Mouse (Mus musculus): Measurements from ENCODE around the gene Mien1. TPM values are rescaled to one million over a fixed set of nuclear protein-coding genes. Genes with fewer than 3 reads are reported as not detected.

Mien1 gene
- total RNA-seq, 2 experiments from 2014 or later = 31.7 to 35.5 TPM

- DNase-seq = no peak
Measured at GRCm38 (mm10) chr11:98426592-98426991, 12.2 kb downstream of the Mien1 start.

DNA sequence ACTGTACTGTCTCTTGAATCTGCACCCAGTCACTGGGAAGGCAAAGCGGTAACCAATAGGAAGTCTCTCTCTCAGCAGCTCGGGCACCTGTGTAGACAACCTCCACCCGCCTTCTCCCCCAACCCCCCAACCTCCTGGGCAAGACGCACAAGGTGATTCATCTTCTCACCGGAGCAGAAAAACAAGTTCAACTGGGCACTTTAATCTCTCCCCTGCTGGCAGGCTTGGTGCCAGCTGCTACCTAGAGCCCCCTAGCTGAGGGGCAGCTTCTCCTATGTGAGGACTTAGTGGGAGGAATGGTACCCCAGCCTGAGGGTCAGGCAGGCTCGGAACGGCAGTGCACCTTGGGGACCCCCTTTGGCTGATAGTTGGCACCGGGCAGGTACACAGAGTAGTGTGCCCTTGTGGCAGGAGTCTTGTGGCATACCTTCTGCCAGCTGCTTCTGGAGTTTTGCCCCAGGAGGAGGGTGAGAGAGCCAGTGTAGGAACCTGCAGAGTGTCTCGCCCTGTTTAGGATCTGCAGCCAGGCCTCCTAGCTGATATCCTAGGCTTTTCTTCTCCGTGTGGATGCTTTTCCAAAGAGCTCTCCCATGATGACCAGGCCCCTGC is 19.7 kb downstream of the Mien1 start:
- no peak for DNase-seq

DNA sequence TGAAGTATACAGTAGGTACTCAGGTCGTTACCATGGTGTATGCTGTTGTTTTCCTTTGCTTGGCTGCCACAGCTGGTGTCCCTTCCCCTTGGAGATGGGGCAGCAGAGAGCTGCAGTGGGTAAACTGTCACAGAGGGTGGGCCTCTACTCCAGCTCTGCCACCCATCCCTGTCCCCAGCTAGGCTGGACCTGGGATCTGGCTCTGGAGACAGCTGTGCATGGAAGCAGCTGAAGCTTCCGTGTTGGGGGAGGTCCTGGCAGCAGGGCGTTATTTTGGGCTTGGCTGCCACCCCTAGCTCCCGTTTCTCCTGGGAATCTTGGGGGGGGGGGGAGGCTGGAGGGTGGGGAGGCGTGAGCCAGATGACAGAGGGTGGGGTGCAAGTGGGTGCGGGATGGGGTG is 20.5 kb downstream of the Mien1 start:
- DNase-seq = no peak

- DNase-seq = no peak
Measured at GRCm38 (mm10) chr11:98417074-98417473, 21.7 kb downstream of the Mien1 start.

GRCm38 (mm10) chr11:98414162-98414561 is 24.6 kb downstream of the Mien1 start:
- DNase-seq = no peak

GRCm38 (mm10) chr11:98413731-98414130 is 25.1 kb downstream of the Mien1 start:
- DNase-seq = no peak

DNA sequence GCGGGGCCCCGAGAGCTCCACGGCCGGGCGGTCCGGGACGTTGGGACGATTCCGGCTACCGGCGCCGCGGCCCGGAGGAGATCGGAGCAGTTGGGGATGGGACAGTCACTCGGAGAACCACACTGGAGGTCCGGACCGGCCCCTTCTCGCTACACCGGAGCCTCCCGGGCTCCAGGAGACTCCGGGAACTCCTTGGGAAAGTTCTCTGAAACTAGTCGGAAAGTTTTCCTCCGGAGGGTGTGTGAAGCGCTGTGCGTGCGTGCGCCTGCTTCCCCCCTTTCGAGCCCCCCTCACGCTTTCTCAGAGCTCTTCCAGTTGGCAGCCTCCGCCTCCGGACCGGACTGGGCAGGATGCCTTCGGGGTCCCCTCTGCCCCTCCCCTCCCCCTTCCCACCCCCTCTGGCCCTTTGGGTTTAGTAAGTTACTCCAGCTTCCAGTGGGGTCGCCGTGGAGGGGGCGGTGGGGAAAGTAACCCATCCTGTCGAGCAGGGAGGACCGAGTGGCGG is 25.9 kb downstream of the Mien1 start:
- no peak for DNase-seq

DNA sequence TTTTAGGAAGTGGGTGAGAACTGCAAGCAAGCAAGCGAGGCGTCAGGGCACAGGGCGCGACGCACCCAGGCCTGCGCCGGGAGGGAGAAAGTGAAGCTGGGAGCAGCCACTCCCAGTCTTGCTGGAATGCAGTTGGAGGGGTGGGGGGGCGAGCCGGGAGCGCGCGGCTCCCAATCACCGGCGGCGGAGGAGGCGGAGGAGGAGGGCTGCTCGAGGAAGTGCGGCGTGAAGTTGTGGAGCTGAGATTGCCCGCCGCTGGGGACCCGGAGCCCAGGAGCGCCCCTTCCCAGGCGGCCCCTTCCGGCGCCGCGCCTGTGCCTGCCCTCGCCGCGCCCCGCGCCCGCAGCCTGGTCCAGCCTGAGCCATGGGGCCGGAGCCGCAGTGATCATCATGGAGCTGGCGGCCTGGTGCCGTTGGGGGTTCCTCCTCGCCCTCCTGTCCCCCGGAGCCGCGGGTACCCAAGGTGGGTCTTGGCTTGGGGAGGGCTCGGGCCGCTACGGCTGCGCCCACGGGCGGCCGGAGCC is 26.5 kb downstream of the Mien1 start, which contains the start of gene Erbb2:
TSS of gene Erbb2 (plus strand) at position 198 of the 524 bp plus-strand sequence.
- DNase-seq = peak; percentile 76

DNA sequence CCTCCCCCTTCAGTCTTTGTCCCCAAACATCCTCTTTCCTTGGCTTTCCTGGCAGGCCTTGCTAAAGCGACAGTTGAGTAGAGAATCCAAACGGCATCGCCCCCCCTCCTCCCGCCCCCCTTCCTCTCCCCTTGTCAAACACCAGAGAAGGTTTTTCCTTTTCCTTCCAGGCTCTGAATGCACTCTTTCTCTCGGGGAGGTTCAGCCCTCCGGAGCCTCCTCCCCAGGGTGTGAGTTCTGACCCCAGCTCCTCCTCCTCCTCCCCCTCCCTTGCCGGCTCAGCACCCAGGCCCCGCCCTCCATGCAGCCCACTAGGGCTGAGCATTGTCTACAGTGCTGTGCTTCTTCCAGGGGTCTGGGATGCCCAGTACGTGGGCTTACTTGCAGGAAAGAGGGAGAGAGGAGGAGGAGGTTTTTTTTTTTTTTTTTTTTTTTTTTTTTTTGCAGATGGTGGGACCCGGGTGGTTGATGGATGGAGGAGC is 29.4 kb downstream of the Mien1 start:
- DNase-seq = no peak

DNA sequence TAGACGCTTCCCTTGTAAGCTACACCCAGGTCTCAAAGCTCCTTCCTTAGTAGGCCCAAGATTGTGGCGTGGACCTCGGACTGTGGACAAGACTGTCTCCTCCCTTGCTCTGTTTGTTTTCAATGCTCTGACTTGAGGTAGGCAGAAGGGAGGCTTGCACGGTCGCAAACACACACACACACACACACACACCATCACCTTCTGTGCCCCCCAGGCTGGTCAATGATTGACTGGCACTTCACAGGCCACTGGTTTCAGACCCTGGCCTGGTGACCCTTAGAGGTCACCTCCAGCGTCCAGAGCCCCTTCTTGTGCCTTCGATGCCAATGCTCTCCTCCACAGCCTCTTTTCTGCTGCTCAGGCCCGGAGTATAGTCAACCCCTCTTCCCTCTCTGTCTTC is 29.9 kb downstream of the Mien1 start:
- DNase-seq = no peak

DNA sequence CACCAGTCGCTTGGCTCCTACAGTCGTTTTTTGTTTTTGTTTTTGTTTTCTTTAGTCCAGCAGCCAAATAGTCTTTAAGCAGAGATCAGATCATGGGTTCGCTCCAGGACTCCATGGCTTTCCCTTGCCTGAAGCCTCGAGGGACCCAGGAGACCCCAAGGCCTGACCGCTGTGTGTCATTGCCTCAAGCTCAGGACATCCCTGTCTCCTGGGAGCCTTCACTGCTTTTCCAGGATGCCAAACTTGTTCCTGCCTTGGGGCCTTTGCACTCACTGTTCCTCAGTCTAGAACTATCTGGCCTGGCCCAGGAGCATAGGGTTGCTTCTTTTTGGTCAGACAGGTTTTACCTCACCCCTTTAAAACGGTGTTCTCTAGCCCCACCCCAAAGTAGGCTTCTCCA is 32.2 kb downstream of the Mien1 start:
- DNase-seq = no peak

DNA sequence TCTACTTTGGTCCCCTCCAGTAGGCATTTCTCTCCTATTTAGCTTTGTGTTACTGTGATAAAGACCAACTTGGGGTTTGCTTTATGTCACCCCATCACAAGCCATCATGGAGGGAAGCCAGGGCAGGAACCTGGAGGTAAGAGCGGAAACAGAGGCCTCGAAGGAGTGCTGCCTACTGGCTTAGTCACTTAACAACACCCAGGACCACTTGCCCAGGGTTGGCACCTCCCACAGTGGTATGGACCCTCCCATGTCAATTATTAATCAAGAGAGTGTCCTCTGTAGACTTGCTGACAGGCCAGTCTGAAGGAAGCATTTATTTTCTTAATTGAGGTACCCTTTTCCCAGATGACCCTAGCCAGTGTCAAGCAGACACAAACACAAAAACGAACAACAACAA is 38.0 kb downstream of the Mien1 start:
- no peak for DNase-seq

GRCm38 (mm10) chr11:98400161-98400726 is 38.5 kb downstream of the Mien1 start, which contains the start of gene Pgap3:
Pgap3 (minus strand) TSS chr11:98400490.
- peak; percentile 88 for DNase-seq

- no peak for DNase-seq
Measured at GRCm38 (mm10) chr11:98397946-98398345, 40.8 kb downstream of the Mien1 start.

DNA sequence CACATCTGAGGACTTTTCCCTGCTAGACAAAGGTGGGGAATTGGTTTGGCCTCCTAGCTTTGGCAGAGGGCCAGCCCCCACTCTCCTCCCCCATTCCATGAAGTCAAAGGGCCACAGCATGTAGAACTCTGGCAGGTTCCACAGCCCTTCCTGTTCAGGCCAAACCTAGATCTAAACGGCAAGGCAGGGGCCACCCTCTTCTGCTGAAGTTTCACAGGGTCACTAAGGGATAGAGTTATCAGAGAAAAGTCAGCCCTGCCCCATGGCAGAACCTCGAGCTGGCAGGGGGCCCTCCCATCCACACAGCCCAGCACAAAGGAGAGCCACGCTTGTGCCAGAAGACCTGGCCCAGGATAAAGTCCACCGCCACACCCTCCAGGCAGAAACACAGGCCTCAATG is 43.8 kb downstream of the Mien1 start:
- no peak for DNase-seq

DNA sequence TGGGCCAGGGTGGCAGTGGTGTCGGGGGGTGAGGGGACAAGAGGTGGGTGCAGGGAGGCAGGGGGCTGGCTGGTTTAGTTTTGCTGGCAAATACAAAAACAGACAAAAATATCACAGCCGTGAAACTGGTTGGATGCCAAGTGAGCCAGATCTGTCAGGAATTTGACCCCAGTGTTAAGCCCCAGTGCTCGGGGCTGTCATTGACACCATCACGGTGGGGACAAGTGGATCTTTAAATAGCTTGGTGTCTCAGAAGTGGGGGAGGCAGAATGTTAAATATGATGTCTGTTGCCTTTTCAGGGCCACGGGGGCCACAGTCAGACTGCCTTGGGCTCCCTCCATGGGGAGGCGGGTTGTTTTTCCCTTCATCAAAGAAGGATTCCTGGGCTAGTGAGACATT is 44.5 kb downstream of the Mien1 start:
- no peak for DNase-seq

DNA sequence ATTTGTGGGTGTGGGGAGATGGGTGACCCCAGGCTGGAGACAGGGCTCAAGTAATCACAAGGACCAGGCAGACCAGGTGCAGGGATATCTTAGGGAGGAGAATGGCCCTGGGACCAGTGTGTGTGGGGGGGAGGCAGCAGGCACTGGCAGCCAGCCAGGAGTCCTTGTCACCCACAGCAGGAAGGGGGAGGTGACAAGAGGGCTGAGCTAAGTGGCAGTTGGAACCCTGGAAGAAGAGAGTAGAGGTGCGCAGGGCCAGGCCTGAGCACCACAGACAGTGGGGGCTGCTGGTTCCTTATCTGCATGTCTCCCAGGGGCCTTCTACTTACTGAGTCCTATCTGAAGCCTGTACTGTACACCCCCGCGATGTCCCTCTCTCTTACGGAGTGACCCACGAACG is 45.5 kb downstream of the Mien1 start:
- DNase-seq = no peak

- DNase-seq = no peak
Measured at GRCm38 (mm10) chr11:98392645-98393044, 46.1 kb downstream of the Mien1 start.

- DNase-seq = no peak
Measured at GRCm38 (mm10) chr11:98392034-98392433, 46.8 kb downstream of the Mien1 start.

DNA sequence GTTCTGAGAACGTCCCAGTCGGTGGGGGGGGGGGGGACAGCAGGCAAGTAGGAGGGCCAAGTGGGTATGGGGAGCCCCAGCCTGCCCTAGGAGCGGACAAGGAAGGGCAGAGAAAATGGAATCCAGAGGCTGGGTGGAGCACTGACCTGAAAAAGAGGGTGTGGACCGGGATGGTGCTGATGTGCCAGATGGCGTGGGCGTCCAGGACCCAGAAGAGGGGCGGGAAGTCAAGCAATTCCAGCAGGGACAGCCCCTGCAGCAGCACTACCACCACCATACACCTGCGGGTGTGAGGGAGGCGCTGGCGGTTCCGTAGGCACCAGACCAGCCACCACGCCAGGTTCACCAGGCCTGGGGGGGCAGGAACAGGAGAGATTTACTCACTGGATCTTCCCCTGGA is 48.6 kb downstream of the Mien1 start:
- DNase-seq = no peak

GRCm38 (mm10) chr11:98389221-98389780 is 49.5 kb downstream of the Mien1 start:
- peak; percentile 50 for DNase-seq

- DNase-seq = no peak
Measured at GRCm38 (mm10) chr11:98388282-98388681, 50.5 kb downstream of the Mien1 start.
